Mouse (Mus musculus): ENCODE results near the gene Sipa1l1.

GRCm38 (mm10) chr12:82175709-82176108 lies 6.6 kb downstream of the Sipa1l1 start:
- no peak for TF ChIP-seq CEBPB (IDR thresholded peaks at IDR 0.05; ENCODE audit: low read depth)
- no peak for TF ChIP-seq MAX (IDR thresholded peaks at IDR 0.05)
- TF ChIP-seq CTCF (IDR thresholded peaks at IDR 0.05; ENCODE audit: control insufficient read depth, insufficient read depth, insufficient read length), result no peak
- no peak for TF ChIP-seq USF1 (IDR thresholded peaks at IDR 0.05; ENCODE audit: low read depth)
- no peak for TF ChIP-seq MYOD1 (IDR thresholded peaks at IDR 0.05; ENCODE audit: control insufficient read depth, insufficient read length, low read depth)
- TF ChIP-seq MYOG (IDR thresholded peaks at IDR 0.05; ENCODE audit: control insufficient read depth, extremely low read depth, insufficient read length), result no peak
